Mouse (Mus musculus) c-Kit-positive CD71-positive TER-119-positive erythroid progenitor cells, embryonic 14.5 days (primary cell): ENCODE results near the gene Cacna1d.

Experiments used
- DNase-seq: peaks from one replicate; pipeline ENCODE4 v3.0.0-alpha.2; 2013; ENCODE audit warnings: low spot score

Gene Cacna1d

DNA sequence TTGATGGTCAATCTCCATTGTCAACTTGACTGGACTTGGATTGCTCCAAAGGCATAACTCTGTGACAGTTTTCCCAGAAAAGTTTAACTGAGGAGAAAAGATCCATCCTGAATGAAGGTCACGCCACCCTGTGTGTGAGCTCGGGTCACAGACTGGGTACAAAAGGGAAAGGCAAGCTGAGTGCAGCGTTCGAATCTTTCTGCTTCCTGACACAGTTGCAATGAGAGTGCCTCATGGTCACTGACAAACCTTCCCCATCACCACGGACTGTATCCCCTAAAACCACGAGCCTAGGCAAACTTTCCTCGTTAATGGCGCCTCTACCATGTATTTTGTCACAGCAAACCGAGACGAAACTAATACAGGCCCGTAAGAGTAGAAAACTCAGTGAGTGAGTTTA lies 325.2 kb downstream of the Cacna1d start:
- no peak for DNase-seq

GRCm38 (mm10) chr14:30163733-30164708 lies 327.2 kb downstream of the Cacna1d start:
- DNase-seq, result no peak

GRCm38 (mm10) chr14:30147774-30148173 lies 343.5 kb downstream of the Cacna1d start:
- no peak for DNase-seq

GRCm38 (mm10) chr14:30138379-30138964 lies 352.8 kb downstream of the Cacna1d start:
- DNase-seq, result no peak

GRCm38 (mm10) chr14:30137961-30138360 lies 353.3 kb downstream of the Cacna1d start:
- no peak for DNase-seq

GRCm38 (mm10) chr14:30136965-30137364 lies 354.3 kb downstream of the Cacna1d start:
- DNase-seq, result peak; percentile 63

DNA sequence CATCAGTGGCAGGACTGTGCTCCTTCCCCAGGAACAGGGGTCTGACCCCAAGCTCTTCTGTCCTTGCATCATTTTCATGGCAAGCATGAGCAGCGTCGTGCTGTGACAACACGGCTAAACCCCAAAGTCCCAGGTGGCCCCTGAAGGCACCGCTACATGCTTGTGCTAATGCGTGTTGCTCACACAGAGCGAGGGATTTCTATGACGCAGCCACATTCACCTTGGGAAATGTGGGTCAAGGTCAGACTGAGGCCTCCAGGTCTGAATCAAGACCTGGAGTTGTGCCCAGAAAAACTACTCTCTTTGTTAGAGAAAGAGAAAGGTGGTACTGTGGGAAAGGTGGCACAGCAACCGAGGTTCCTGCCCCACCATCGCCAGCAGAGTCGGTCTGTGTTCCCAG lies 355.9 kb downstream of the Cacna1d start:
- no peak for DNase-seq

GRCm38 (mm10) chr14:30133684-30134083 lies 357.6 kb downstream of the Cacna1d start:
- no peak for DNase-seq

DNA sequence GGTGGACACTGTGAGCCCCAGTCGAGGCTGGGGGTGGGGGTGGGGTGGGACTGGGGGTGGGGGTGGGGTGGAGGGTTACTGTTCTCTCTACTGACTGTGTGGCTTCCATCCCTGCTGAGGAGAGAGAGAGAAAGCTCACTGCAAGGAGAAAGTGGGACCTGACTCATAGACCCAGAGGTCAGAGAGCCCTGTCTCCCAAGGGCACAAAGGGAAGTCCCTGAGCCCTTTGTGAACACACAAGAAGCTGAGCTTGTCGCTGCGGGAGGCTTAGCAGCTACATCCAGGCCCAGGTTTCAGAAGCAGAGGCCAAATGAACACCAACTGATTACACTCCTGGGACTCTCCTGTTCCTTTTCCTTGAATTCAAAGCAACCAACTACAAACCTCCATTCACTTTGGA lies 360.0 kb downstream of the Cacna1d start:
- no peak for DNase-seq

DNA sequence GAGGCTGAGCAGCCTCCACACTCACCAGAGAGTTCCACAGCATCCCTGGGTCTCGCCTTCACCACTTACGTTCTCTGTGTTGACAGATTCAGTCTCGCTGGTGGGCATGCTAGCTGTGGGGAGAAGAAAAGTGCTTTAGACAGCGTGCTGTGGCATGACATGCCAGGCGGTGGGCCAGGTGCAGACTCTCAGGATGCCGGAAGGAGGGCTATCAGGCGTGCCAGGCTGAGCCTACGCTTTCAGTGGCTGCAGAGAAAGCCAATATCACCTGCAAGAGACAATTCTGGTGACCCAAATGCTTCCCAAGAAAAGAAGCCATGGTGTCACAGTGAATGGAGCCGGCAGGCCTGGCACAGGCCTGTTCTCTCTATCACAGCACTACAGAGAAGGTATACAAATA lies 361.2 kb downstream of the Cacna1d start:
- DNase-seq, result no peak

DNA sequence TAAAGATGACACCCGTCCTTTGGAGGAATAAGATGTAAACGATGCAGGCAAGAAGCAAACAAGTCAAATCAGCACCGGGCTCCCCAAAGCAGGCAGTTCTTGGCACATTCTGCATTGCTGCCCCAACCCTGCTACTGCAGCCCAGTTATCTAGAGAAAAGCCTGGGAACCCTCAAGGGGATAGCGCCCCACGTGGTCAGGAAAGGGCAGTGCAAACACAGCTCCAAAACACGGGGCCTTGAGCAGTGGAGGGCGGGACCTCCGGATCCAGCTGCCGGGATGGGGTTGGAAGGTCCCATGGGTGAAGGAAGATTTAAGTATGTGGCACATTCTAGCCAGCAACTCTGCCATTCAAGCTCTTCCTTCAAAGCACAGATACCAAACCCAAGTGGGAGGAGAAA lies 361.9 kb downstream of the Cacna1d start:
- DNase-seq, result peak; percentile 29

DNA sequence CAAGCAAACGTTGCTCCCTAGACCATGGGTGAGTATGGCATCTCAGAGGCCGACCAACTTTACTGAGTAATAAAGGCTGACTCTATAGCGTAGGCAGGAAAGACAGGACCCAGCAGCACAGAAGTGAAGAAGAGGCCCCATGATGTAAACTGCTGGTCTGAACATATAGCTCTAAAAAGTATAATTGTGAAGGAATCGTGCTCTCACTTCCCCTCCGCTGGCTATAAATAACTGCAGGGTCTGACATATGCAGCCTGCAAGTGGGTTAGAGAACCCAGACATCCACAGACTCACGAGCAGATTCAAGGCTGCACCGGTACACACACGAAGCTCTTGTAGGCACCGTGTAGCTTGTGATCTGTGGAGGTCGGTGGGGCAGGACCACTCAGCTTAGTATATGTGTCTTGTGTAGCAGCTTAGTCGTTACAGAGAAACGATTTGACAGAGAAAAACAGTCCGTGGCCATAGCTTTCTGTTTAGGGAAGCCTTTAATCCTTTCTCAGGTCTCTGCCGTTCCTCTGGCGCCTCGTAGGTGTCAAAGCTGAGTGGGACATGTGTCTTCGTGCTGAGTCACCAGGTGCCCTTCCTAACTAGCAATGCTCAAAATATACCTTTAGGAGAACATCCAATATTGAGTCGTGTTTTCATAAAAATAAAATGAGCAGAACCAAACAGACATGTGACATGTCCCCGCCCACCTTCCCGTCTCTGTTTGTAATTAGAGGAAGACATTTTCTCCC lies 366.1 kb downstream of the Cacna1d start:
- no peak for DNase-seq

DNA sequence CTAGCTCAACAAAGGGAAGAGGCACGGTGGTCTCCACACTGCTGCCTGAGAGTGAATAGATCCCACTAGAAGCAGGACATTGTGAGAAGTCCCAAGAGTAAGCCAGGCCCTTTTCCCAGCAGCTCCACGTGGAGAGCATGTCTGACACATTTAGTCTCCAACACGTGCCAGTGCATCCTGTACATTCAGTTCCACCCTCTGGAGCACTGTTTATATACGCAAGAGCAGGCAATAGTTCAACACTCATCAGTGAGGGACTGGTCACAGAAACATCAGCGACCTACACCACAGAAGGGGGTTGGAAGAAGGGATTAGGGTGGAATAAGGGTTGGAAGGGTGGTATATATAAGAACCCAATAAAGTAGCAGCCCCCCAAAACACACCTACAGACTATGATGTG lies 371.2 kb downstream of the Cacna1d start:
- DNase-seq, result no peak

DNA sequence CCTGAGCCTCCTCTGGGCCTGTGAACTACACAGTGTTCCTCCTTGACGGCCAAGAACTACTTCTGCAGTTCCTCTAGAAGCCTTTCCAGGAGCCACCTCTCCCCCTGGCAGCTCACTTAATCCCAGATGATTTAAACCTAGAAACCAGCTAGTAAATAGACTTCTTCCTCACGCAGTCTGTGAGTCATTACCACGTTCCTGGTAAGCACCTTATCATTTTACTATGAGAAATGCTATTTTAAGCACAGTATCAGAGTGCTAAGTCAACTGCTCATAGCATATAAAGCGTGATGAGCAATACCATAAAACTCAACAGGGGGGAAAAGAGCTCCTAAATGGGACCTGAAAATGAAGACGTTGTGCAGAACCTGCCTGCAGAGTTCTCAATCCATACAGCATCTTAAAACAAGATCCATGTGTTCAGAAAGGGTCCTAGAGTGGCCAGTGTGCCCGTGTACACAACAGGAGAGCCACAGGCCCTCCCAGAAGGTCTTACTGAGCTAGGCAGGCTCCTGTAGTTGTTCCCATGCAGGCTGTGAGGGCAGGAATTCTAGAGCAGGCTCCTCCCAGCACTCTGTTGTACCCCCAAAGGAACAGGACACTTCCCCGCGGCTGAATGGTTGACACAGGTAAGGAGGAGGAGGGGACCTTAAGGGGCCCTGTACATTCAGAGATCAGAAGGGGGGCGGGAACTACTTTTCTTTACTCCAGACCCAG lies 377.7 kb downstream of the Cacna1d start:
- DNase-seq, result no peak

GRCm38 (mm10) chr14:30109079-30109478 lies 382.2 kb downstream of the Cacna1d start:
- peak; percentile 42 for DNase-seq

- DNase-seq, result no peak
Measured at GRCm38 (mm10) chr14:30106550-30106949, 384.7 kb downstream of the Cacna1d start.

DNA sequence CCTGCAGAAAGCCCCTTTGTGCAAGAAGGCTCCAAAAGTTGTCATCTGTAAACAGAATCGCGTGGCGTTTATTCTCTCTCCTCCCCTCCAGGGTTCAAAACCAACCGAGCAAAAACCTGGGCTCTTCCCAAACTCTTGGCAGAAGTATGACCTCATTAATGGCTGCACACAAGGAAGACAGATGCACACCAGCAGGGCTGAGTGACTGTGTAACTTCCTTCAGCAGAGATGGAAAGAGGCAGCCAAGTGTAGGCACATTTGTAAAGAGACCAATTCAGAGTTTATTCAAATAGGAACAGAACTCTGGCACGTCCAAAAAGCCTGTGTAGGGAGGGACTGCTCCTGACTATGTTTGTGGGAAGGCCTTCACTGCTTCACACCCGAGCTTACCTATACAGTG lies 385.7 kb downstream of the Cacna1d start:
- DNase-seq, result no peak

GRCm38 (mm10) chr14:30103946-30104536 lies 387.2 kb downstream of the Cacna1d start:
- DNase-seq, result no peak

GRCm38 (mm10) chr14:30097239-30097638 lies 394.0 kb downstream of the Cacna1d start:
- no peak for DNase-seq

- DNase-seq, result no peak
Measured at GRCm38 (mm10) chr14:30092426-30092825, 398.8 kb downstream of the Cacna1d start.

DNA sequence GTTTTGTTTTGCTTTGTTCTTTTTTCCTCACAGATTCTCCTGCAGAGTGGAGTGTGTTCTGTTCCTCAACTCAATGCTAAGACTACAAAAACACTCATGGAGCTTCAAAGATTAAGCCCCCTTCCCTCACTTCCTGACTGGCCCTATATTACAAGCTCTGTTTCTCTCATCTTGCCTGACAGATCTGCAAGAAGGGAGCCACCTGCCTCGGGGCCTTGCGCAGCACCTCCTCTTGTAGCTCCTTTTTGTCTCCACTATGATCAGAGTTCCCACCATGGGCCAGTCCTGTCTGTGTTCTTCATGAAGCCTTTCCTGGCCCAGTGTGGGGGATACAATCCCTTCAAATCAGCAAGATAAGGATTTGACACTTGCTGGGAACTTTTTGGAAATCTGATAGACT lies 399.2 kb downstream of the Cacna1d start:
- no peak for DNase-seq

DNA sequence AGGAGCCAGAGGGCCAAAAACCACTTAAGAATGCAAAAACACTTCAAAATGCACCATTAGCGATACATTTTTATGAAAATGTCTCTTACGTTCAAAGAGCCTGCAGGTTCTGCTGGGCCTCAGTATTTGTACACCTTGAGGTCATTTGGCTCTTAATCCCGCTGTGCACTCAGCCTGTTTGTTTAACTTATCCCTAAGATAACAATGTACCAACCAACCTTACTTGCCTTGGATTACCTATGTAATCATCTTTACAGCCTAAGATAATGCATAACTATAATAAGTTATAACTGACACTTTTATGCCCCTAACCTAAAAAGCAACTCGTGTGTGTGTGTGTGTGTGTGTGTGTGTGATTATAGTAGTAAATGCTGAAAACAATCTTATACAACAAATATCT lies 411.5 kb downstream of the Cacna1d start:
- DNase-seq, result no peak
